Mouse (Mus musculus) embryonic fibroblast, embryonic 13.5 days (primary cell): ENCODE measurements around the gene Arxes2.
"Not testable (repeated sequence)": the region's sequence is repeated elsewhere in the genome, so short reads cannot be mapped to it uniquely, and the experiment has no call there.

Source experiments
- CTCF ChIP-seq: IDR thresholded peaks from 2 replicates; pipeline ENCODE4 v1.5.1; 2011; ENCODE audit warnings: mild to moderate bottlenecking, control low read depth, low read length, moderate library complexity, borderline replicate concordance; ENCODE audit not compliant: insufficient read depth
- POLR2A ChIP-seq: IDR thresholded peaks from 2 replicates; pipeline ENCODE4 v1.6.1; 2011; ENCODE audit warnings: low read depth, mild to moderate bottlenecking, control low read depth, low read length, moderate library complexity

GRCm38 (mm10) chrX:135993192-135993594 lies 431 bp upstream of the Arxes2 start:
- TF ChIP-seq POLR2A, CTCF: not testable (repeated sequence)
